Mouse (Mus musculus): Measurements from ENCODE around the gene Gtf3c4.

The Gtf3c4 gene

GRCm38 (mm10) chr2:28840222-28840951 lies at the start of gene Gtf3c4, which contains the start of gene Ddx31:
Gene Gtf3c4, minus strand, starts transcription at chr2:28840360.
Gene Ddx31, plus strand, starts transcription at chr2:28840406.
- DNase-seq (ENCODE audit: low read depth in 2 of 2, low spot score in 2 of 2): peak; percentile 90 to 91

GRCm38 (mm10) chr2:28884914-28885313 lies 44.8 kb upstream of the Gtf3c4 start:
- no peak for DNase-seq (ENCODE audit: low read depth in 2 of 2, low spot score in 2 of 2)

- no peak for DNase-seq (ENCODE audit: low read depth in 2 of 2, low spot score in 2 of 2)
These were observed 42.8 kb upstream of the Gtf3c4 start for GRCm38 (mm10) chr2:28882826-28883485.

DNA sequence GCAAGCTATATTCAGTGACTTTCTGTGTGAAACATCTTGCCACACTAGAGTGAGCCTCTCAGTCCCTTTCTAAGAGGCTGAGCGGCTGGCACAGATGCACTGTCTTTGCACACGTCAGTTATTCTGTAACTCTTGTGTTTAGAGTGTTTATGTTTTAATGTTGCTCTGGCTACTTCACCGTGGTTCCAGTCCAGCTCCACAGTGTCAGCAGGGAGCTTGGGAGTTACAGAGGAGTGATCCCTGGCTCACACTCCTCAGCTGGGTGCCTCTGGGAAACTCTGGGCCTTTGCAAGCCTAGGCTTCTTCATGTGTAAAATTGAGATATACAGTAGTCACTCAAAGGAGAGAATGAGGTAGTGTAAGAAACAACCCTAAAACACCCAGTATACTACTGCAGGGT lies 41.9 kb upstream of the Gtf3c4 start:
- no peak for DNase-seq (ENCODE audit: low read depth in 2 of 2, low spot score in 2 of 2)

DNA sequence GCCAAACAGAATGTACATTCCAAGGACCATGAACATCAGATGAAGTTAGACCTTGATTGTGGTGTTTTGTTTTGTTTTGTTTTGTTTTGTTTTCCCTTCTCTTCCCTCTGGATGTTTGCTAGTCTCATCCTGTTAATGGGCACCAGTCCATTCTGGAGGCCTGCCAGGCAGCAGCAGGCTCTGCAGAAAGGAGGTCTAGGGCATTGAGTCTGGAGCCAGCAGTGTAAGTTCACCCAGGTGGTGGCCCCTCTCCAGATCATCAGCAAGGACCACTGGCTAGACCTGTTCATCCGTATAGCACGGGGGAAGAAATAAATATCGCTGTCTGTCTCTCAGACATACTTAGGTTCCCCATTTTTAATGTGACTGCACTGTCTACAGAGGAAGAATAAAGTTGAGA lies 41.1 kb upstream of the Gtf3c4 start:
- no peak for DNase-seq (ENCODE audit: low read depth in 2 of 2, low spot score in 2 of 2)

GRCm38 (mm10) chr2:28875554-28875953 lies 35.4 kb upstream of the Gtf3c4 start:
- no peak for DNase-seq (ENCODE audit: low read depth in 2 of 2, low spot score in 2 of 2)

GRCm38 (mm10) chr2:28867495-28867894 lies 27.3 kb upstream of the Gtf3c4 start:
- no peak for DNase-seq (ENCODE audit: low read depth in 2 of 2, low spot score in 2 of 2)

GRCm38 (mm10) chr2:28863857-28864256 lies 23.7 kb upstream of the Gtf3c4 start:
- no peak for DNase-seq (ENCODE audit: low read depth in 2 of 2, low spot score in 2 of 2)

GRCm38 (mm10) chr2:28860678-28861423 lies 20.7 kb upstream of the Gtf3c4 start:
- no peak for DNase-seq (ENCODE audit: low read depth in 2 of 2, low spot score in 2 of 2)

GRCm38 (mm10) chr2:28859303-28859702 lies 19.1 kb upstream of the Gtf3c4 start:
- no peak for DNase-seq (ENCODE audit: low read depth in 2 of 2, low spot score in 2 of 2)

DNA sequence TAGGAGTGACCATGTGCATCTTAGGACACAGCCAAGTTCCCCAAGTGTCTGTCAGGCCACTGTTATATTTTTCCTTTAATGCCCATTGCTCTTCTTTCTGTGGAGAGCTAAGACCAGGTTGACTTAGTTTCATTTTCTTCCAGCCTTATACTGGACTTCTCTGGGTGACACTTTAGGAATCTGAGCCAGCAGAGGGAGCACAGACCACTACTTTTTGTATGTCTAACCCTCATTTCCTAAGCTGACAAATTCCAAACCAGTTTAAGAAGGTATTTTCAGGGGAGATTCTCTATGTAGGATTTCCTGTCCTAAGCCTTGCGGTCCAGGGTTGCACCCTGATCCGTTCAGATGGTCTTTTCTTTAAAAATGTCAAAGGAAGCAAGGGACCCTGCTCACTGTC lies 15.6 kb upstream of the Gtf3c4 start:
- no peak for DNase-seq (ENCODE audit: low read depth in 2 of 2, low spot score in 2 of 2)

GRCm38 (mm10) chr2:28852594-28852993 lies 12.4 kb upstream of the Gtf3c4 start:
- DNase-seq (ENCODE audit: low read depth in 2 of 2, low spot score in 2 of 2): no peak

- no peak for DNase-seq (ENCODE audit: low read depth in 2 of 2, low spot score in 2 of 2)
These were observed 8.7 kb upstream of the Gtf3c4 start for GRCm38 (mm10) chr2:28848879-28849278.

DNA sequence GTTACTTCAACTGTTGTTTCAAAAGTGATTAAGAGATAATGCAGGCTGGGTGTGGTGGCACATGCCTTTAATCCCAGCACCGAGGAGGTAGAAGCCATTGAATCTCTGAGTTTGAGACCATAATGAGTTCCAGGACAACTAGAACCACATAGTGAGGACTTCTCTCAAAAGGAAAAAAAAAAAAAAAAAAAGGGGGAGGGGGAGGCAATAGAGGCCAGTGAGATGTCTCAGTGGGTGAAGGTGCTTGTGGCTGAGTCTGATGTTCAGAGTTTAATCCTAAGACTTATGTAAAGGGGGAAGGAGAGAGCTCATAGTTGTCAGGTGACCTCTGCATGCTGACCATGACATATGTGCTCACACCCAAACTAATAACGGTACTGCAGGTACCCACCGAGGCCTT lies 1.9 kb upstream of the Gtf3c4 start:
- DNase-seq (ENCODE audit: low read depth in 2 of 2, low spot score in 2 of 2): no peak

- DNase-seq (ENCODE audit: low read depth in 2 of 2, low spot score in 2 of 2): peak in 1 of 2 experiments; percentile 1
These were observed 499 bp downstream of the Gtf3c4 start for GRCm38 (mm10) chr2:28839501-28840221.

GRCm38 (mm10) chr2:28836181-28836940 lies 3.8 kb downstream of the Gtf3c4 start:
- no peak for DNase-seq (ENCODE audit: low read depth in 2 of 2, low spot score in 2 of 2)

- no peak for DNase-seq (ENCODE audit: low read depth in 2 of 2, low spot score in 2 of 2)
These were observed 10.9 kb downstream of the Gtf3c4 start for GRCm38 (mm10) chr2:28829265-28829664.

GRCm38 (mm10) chr2:28818866-28819265 lies 21.3 kb downstream of the Gtf3c4 start:
- no peak for DNase-seq (ENCODE audit: low read depth in 2 of 2, low spot score in 2 of 2)

GRCm38 (mm10) chr2:28810260-28811013 lies 29.7 kb downstream of the Gtf3c4 start:
- no peak for DNase-seq (ENCODE audit: low read depth in 2 of 2, low spot score in 2 of 2)

- DNase-seq (ENCODE audit: low read depth in 2 of 2, low spot score in 2 of 2): no peak
These were observed 31.3 kb downstream of the Gtf3c4 start for GRCm38 (mm10) chr2:28808841-28809240.
